Mouse (Mus musculus): ENCODE data around the gene Vstm2l. TPM values are rescaled to one million over a fixed set of nuclear protein-coding genes. Genes with fewer than 3 reads are reported as not detected.

Vstm2l gene
- polyA plus RNA-seq, 1 experiment, result 1.5 TPM

DNA sequence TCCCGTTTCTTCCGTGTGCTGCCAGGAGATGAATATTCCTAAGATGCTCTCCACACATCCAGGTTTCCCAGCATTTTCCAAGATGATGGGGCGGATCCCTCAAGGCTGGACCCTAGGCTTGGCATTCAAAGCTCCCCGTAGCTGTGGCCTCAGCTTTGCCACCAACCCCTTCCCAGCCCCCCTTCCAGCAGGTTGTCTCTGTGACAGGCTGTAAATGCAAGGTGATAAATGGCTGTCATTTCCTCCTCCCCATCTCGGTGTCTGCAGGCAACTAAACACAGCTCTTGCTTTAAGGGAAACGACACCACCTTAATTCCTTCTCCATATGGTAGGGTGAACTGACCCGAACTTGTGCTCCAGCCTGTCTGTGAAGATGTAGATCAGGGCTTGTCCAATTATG is 61.1 kb downstream of the Vstm2l start:
- TF ChIP-seq POLR2A (IDR thresholded peaks at IDR 0.05; ENCODE audit: control insufficient read depth, low read depth, low read length) (no peak), CTCF (IDR thresholded peaks at IDR 0.05; ENCODE audit: control insufficient read depth, insufficient read depth, insufficient replicate concordance, low read depth, low read length) (no peak)
- H3K27me3 ChIP-seq (ENCODE audit: control insufficient read depth, insufficient read depth, low read length), result no peaks in the 10 kb centered on the region
- H3K27ac ChIP-seq (ENCODE audit: control insufficient read depth, insufficient read depth, low read depth, low read length), result no peak overlapping the region
- no peaks in the 10 kb centered on the region for H3K4me1 ChIP-seq (ENCODE audit: control insufficient read depth, insufficient read depth, low read length)
- H3K36me3 ChIP-seq (ENCODE audit: control insufficient read depth, insufficient read depth, low read length), result no peaks in the 10 kb centered on the region
- H3K4me3 ChIP-seq (ENCODE audit: control insufficient read depth, low read depth, low read length), result no peak overlapping the region

DNA sequence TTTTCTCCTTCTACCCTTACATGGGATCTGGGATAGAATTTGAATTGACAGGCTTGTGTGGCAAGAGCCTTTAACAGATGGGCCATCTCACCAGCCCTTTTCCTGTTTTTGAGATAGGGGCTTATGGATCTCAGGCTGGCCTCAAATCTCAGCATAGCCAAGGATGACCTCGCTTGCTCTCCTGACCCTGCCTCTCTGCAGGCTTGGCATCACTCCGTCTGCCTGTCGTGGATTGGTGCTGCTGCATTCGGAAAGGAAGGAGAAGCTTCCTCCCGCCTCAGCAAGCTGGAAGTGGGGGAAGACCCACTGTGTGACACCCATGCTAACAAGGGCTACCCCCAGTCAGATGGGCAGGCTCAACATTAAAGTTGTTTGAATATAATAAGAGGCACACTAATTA is 64.8 kb downstream of the Vstm2l start:
- H3K27me3 ChIP-seq (ENCODE audit: control insufficient read depth, insufficient read depth, low read length), result no peaks in the 10 kb centered on the region
- no peak overlapping the region for H3K27ac ChIP-seq (ENCODE audit: control insufficient read depth, insufficient read depth, low read depth, low read length)
- no peaks in the 10 kb centered on the region for H3K4me1 ChIP-seq (ENCODE audit: control insufficient read depth, insufficient read depth, low read length)
- TF ChIP-seq POLR2A (IDR thresholded peaks at IDR 0.05; ENCODE audit: control insufficient read depth, low read depth, low read length) (no peak), CTCF (IDR thresholded peaks at IDR 0.05; ENCODE audit: control insufficient read depth, insufficient read depth, insufficient replicate concordance, low read depth, low read length) (no peak)
- H3K4me3 ChIP-seq (ENCODE audit: control insufficient read depth, low read depth, low read length), result no peak overlapping the region
- no peaks in the 10 kb centered on the region for H3K36me3 ChIP-seq (ENCODE audit: control insufficient read depth, insufficient read depth, low read length)

DNA sequence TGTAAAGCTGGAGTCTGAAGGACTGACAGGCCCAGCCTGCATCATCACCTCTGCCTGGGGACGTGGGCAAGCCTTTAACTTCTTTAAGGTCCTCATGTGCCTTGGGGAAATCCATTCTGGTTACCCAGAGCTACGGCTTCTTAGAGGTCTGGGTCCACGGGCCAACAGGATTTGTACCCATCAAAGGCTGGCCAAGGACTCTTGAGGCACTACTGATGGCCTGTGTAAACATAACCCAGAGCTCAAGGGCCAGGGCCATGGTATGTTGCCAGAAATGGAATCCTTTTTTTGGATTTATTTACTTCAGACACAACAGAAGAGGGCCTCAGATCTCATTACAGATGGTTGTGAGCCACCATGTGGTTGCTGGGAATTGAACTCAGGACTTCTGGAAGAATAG is 68.3 kb downstream of the Vstm2l start:
- Histone ChIP-seq H3K27me3 (ENCODE audit: control insufficient read depth, insufficient read depth, low read length) (no peaks in the 10 kb centered on the region), H3K36me3 (ENCODE audit: control insufficient read depth, insufficient read depth, low read length) (no peaks in the 10 kb centered on the region), H3K27ac (ENCODE audit: control insufficient read depth, insufficient read depth, low read depth, low read length) (no peak overlapping the region), H3K4me3 (ENCODE audit: control insufficient read depth, low read depth, low read length) (no peak overlapping the region), H3K4me1 (ENCODE audit: control insufficient read depth, insufficient read depth, low read length) (no peaks in the 10 kb centered on the region)
- TF ChIP-seq POLR2A (IDR thresholded peaks at IDR 0.05; ENCODE audit: control insufficient read depth, low read depth, low read length) (no peak), CTCF (IDR thresholded peaks at IDR 0.05; ENCODE audit: control insufficient read depth, insufficient read depth, insufficient replicate concordance, low read depth, low read length) (no peak)

DNA sequence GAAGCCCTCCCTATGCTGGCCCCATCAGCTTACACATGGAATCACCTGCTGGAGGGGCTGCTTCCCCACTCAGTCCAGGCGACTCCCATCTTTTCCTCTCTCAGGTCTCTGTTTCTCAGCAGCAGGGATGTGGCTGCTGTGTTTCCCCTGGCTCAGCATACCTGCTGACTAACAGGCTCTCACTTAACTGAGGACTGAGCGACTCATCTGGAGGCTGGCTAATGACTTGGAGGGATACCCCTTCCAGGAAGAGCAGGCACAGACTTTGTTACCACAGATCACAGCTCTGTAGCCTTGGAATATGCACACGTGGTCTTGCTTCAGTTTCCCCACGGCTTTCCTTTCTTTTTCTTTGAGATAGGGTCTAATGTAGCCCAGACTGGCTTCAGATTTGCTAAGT is 68.8 kb downstream of the Vstm2l start:
- Histone ChIP-seq H3K36me3 (ENCODE audit: control insufficient read depth, insufficient read depth, low read length) (no peaks in the 10 kb centered on the region), H3K4me3 (ENCODE audit: control insufficient read depth, low read depth, low read length) (no peak overlapping the region), H3K27me3 (ENCODE audit: control insufficient read depth, insufficient read depth, low read length) (no peaks in the 10 kb centered on the region), H3K27ac (ENCODE audit: control insufficient read depth, insufficient read depth, low read depth, low read length) (no peak overlapping the region), H3K4me1 (ENCODE audit: control insufficient read depth, insufficient read depth, low read length) (no peaks in the 10 kb centered on the region)
- no peak for TF ChIP-seq CTCF (IDR thresholded peaks at IDR 0.05; ENCODE audit: control insufficient read depth, insufficient read depth, insufficient replicate concordance, low read depth, low read length)
- no peak for TF ChIP-seq POLR2A (IDR thresholded peaks at IDR 0.05; ENCODE audit: control insufficient read depth, low read depth, low read length)

DNA sequence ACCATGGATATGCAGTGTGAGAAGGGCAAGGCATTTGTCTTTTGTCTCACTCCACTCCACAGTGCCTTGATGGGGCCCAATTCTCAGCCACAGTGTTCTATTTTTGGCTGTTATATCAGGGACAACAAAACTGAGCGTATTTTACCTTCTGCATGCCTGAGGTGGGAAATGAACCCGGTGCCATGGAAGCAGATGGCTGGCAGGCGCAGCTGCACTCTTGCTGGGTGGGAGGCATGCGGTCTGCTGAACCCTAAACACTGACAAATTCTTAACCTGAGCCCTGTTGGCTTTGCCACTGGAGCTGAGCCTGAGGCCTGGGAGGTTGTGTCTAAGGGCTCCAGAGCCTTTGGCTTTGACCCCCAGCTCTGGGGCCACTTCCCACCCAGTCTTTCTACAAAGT is 71.2 kb downstream of the Vstm2l start:
- H3K27ac ChIP-seq (ENCODE audit: control insufficient read depth, insufficient read depth, low read depth, low read length), result no peak overlapping the region
- no peak for TF ChIP-seq POLR2A (IDR thresholded peaks at IDR 0.05; ENCODE audit: control insufficient read depth, low read depth, low read length)
- no peak for TF ChIP-seq CTCF (IDR thresholded peaks at IDR 0.05; ENCODE audit: control insufficient read depth, insufficient read depth, insufficient replicate concordance, low read depth, low read length)
- no peaks in the 10 kb centered on the region for H3K27me3 ChIP-seq (ENCODE audit: control insufficient read depth, insufficient read depth, low read length)
- no peaks in the 10 kb centered on the region for H3K36me3 ChIP-seq (ENCODE audit: control insufficient read depth, insufficient read depth, low read length)
- H3K4me1 ChIP-seq (ENCODE audit: control insufficient read depth, insufficient read depth, low read length), result no peaks in the 10 kb centered on the region
- no peak overlapping the region for H3K4me3 ChIP-seq (ENCODE audit: control insufficient read depth, low read depth, low read length)

DNA sequence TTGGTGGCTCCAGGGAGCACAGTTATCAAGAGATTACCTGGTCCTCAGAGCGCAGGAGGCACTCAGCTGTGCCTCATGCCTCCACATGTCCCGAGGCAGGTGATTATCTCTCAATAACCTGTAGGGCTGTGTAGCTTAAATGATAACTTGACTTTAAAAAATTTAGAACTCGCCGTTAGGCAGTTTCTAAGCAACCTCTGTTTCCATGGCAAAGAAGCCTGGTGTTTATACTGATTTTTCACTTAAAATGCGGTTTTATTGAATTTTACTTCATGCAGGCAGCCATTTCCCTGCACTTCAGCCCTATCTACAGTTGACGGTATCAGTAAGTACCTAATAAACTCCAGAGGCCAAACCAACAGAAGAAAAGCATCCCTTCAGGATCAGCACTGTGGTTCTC is 71.8 kb downstream of the Vstm2l start:
- no peak for TF ChIP-seq CTCF (IDR thresholded peaks at IDR 0.05; ENCODE audit: control insufficient read depth, insufficient read depth, insufficient replicate concordance, low read depth, low read length)
- TF ChIP-seq POLR2A (IDR thresholded peaks at IDR 0.05; ENCODE audit: control insufficient read depth, low read depth, low read length), result no peak
- Histone ChIP-seq H3K4me3 (ENCODE audit: control insufficient read depth, low read depth, low read length) (no peak overlapping the region), H3K27me3 (ENCODE audit: control insufficient read depth, insufficient read depth, low read length) (no peaks in the 10 kb centered on the region), H3K27ac (ENCODE audit: control insufficient read depth, insufficient read depth, low read depth, low read length) (no peak overlapping the region), H3K4me1 (ENCODE audit: control insufficient read depth, insufficient read depth, low read length) (no peaks in the 10 kb centered on the region), H3K36me3 (ENCODE audit: control insufficient read depth, insufficient read depth, low read length) (no peaks in the 10 kb centered on the region)

DNA sequence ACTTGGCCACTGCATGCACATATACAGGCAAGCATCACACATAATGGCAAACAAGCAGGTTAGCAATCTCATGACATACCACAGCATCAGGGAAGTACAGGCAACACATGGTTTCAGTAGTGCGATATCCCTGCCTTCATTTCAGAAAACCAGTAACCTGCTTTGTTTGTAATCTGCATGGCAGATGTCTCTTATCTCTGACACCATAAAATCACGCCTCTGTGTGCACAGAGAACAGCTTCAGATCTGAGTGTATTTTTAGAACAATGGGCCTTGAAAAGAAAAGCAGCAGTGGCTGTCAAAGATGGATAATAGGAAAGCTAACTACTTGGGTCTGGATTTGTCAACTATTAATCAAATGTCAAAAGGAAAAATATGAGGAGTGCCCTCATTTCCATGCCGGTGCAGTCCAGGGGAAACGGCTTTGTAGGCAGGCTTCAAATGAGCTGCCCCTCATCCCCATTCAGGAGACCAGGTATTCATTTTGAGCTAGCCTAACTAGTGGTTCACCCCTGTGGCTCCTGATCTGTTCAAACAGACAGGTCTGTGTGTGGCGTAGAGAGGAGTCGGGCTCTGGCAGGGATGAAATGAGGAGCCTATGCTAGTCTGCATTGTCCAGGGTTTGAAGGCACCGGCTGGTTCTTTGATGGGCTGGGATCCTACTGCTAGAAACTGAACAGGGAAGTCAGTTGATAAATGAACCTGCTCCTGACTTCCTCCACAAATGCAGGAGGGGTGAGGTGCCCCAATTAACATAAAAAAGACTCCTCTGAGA is 74.2 kb downstream of the Vstm2l start:
- no peaks in the 10 kb centered on the region for H3K4me1 ChIP-seq (ENCODE audit: control insufficient read depth, insufficient read depth, low read length)
- TF ChIP-seq POLR2A (IDR thresholded peaks at IDR 0.05; ENCODE audit: control insufficient read depth, low read depth, low read length) (no peak), CTCF (IDR thresholded peaks at IDR 0.05; ENCODE audit: control insufficient read depth, insufficient read depth, insufficient replicate concordance, low read depth, low read length) (no peak)
- peak overlapping the region; percentile 77 for H3K4me3 ChIP-seq (ENCODE audit: control insufficient read depth, low read depth, low read length)
- no peak overlapping the region for H3K27ac ChIP-seq (ENCODE audit: control insufficient read depth, insufficient read depth, low read depth, low read length)
- H3K36me3 ChIP-seq (ENCODE audit: control insufficient read depth, insufficient read depth, low read length), result no peaks in the 10 kb centered on the region; the same call in 1 of the 2 replicates
- H3K27me3 ChIP-seq (ENCODE audit: control insufficient read depth, insufficient read depth, low read length), result no peaks in the 10 kb centered on the region
